Mouse (Mus musculus): Measurements from ENCODE around the gene Camta2.

GRCm38 (mm10) chr11:70646691-70647650 lies 40.9 kb downstream of the Camta2 start, which contains the start of the genes Rnf167 and Slc25a11:
- TF ChIP-seq POLR2A (IDR thresholded peaks at IDR 0.05; ENCODE audit: insufficient read depth, low read depth, low read length) (peak; percentile 89), EP300 (IDR thresholded peaks at IDR 0.05; ENCODE audit: insufficient read depth, low read depth, low read length) (peak; percentile 69; the same call in 1 of the 2 replicates), CTCF (IDR thresholded peaks at IDR 0.05) (peak; percentile 14; the same call in 1 of the 2 replicates)
